Mouse (Mus musculus) MEL (cell line): Measurements from ENCODE around the gene Me1. TPM values are rescaled to one million over a fixed set of nuclear protein-coding genes. Genes with fewer than 3 reads are reported as not detected.
A peak's percentile ranks its signal among the peaks of the same experiment; 100 is the strongest.

Experiments used
- DNase-seq: peaks from one replicate; pipeline ENCODE4 v3.0.0; 2011; ENCODE audit warnings: low read depth, low spot score
- H3K27ac ChIP-seq: 2 replicates; pipeline ENCODE4 v1.5.1; 2012; ENCODE audit warnings: low read depth, mild to moderate bottlenecking, control low read depth, low read length, moderate library complexity; ENCODE audit not compliant: control insufficient read depth
- H3K27me3 ChIP-seq, 2 experiments: fragments of 150-350 bp in 1 of 2; sonication (generic) in 1 of 2; 2 replicates each; pipeline ENCODE4 v1.6.1; 2012; ENCODE audit warnings: low read length in 2 of 2, mild to moderate bottlenecking in 2 of 2, improper control_type of control experiment in 1 of 2, moderate library complexity in 1 of 2; ENCODE audit not compliant: insufficient read depth in 2 of 2, control insufficient read depth in 1 of 2
- H3K36me3 ChIP-seq, 2 experiments: 2 replicates each; pipeline ENCODE4 v1.6.1; 2012 to 2014; ENCODE audit warnings: low read length in 2 of 2, improper control_type of control experiment in 1 of 2, inconsistent platforms in 1 of 2, mild to moderate bottlenecking in 1 of 2; ENCODE audit not compliant: insufficient read depth in 2 of 2, control insufficient read depth in 1 of 2
- H3K4me1 ChIP-seq, 2 experiments: fragments of 150-350 bp in 1 of 2; sonication (generic) in 1 of 2; 2 replicates each; pipeline ENCODE4 v1.6.1; 2012; ENCODE audit warnings: low read length in 2 of 2, improper control_type of control experiment in 1 of 2, mild to moderate bottlenecking in 1 of 2; ENCODE audit not compliant: insufficient read depth in 2 of 2, control insufficient read depth in 1 of 2
- H3K4me3 ChIP-seq, 2 experiments: fragments of 150-350 bp in 1 of 2; sonication (generic) in 1 of 2; 2 replicates each; pipeline ENCODE4 v1.5.1; 2012; ENCODE audit warnings: low read depth in 2 of 2, low read length in 2 of 2, mild to moderate bottlenecking in 2 of 2, moderate library complexity in 2 of 2, control low read depth in 1 of 2, improper control_type of control experiment in 1 of 2; ENCODE audit not compliant: control insufficient read depth in 1 of 2, insufficient read depth in 1 of 2
- H3K79me2 ChIP-seq: 2 replicates; pipeline ENCODE4 v1.6.1; 2012; ENCODE audit warnings: mild to moderate bottlenecking, low read length, moderate library complexity; ENCODE audit not compliant: control insufficient read depth, poor library complexity, insufficient read depth
- H3K9ac ChIP-seq: 2 replicates; pipeline ENCODE4 v1.6.1; 2012; ENCODE audit warnings: low read depth, mild to moderate bottlenecking, control low read depth, low read length, moderate library complexity; ENCODE audit not compliant: control insufficient read depth, poor library complexity, severe bottlenecking
- H3K9me3 ChIP-seq: fragments of 150-350 bp; sonication (generic); replicated peaks from 2 replicates; pipeline ENCODE4 v1.6.1; 2012; ENCODE audit warnings: mild to moderate bottlenecking, low read length, improper control_type of control experiment, moderate library complexity; ENCODE audit not compliant: insufficient read depth
- CHD1 ChIP-seq: IDR thresholded peaks from 2 replicates; pipeline ENCODE4 v1.6.1; 2012; ENCODE audit warnings: low read depth, mild to moderate bottlenecking, inconsistent platforms, low read length, improper control_type of control experiment
- CTCF ChIP-seq, 3 experiments: IDR thresholded peaks in 2 of 3; conservative IDR thresholded peaks in 1 of 3; 2 replicates each; pipeline ENCODE4 v1.5.1; 2011 to 2012; ENCODE audit warnings: low read length in 3 of 3, low read depth in 2 of 3, mild to moderate bottlenecking in 2 of 3, improper control_type of control experiment in 1 of 3, inconsistent platforms in 1 of 3, mixed read lengths in 1 of 3, moderate library complexity in 1 of 3; ENCODE audit not compliant: control insufficient read depth in 1 of 3, insufficient read depth in 1 of 3, poor library complexity in 1 of 3, severe bottlenecking in 1 of 3
- GABPA ChIP-seq: IDR thresholded peaks from 2 replicates; pipeline ENCODE4 v1.6.1; 2012; ENCODE audit warnings: low read depth, mild to moderate bottlenecking, inconsistent platforms, low read length, improper control_type of control experiment, moderate library complexity
- GATA1 ChIP-seq: IDR thresholded peaks from 2 replicates; pipeline ENCODE4 v1.6.1; 2011; ENCODE audit warnings: low read depth, low read length, improper control_type of control experiment
- HCFC1 ChIP-seq: IDR thresholded peaks from 2 replicates; pipeline ENCODE4 v1.6.1; 2012; ENCODE audit warnings: low read depth, mild to moderate bottlenecking, inconsistent platforms, low read length, improper control_type of control experiment, moderate library complexity
- KAT2A ChIP-seq: conservative IDR thresholded peaks from 2 replicates; pipeline ENCODE4 v1.6.1; 2012; ENCODE audit warnings: low read depth, low read length, improper control_type of control experiment, inconsistent platforms
- MAX ChIP-seq: IDR thresholded peaks from 2 replicates; pipeline ENCODE4 v1.6.1; 2011; ENCODE audit warnings: low read length, improper control_type of control experiment
- MYB ChIP-seq: IDR thresholded peaks from 2 replicates; pipeline ENCODE4 v1.6.1; 2011; ENCODE audit warnings: mild to moderate bottlenecking, low read depth, low read length, improper control_type of control experiment
- NRF1 ChIP-seq: IDR thresholded peaks from 2 replicates; pipeline ENCODE4 v1.6.1; 2014; ENCODE audit warnings: low read depth, mild to moderate bottlenecking, inconsistent platforms, low read length, improper control_type of control experiment, moderate library complexity; ENCODE audit not compliant: poor library complexity, insufficient read depth, severe bottlenecking
- SIN3A ChIP-seq: IDR thresholded peaks from 2 replicates; pipeline ENCODE4 v1.6.1; 2012; ENCODE audit warnings: low read length, improper control_type of control experiment, inconsistent platforms
- SMC3 ChIP-seq: IDR thresholded peaks from 2 replicates; pipeline ENCODE4 v1.6.1; 2011; ENCODE audit warnings: low read depth, low read length, improper control_type of control experiment
- TAL1 ChIP-seq: IDR thresholded peaks from 2 replicates; pipeline ENCODE4 v1.6.1; 2012; ENCODE audit warnings: mild to moderate bottlenecking, inconsistent platforms, low read length, moderate library complexity, mixed read lengths
- USF1 ChIP-seq: IDR thresholded peaks from 2 replicates; pipeline ENCODE4 v1.6.1; 2014; ENCODE audit warnings: low read depth, mild to moderate bottlenecking, inconsistent platforms, low read length, improper control_type of control experiment, moderate library complexity
- ZMIZ1 ChIP-seq: IDR thresholded peaks from 2 replicates; pipeline ENCODE4 v1.6.1; 2012; ENCODE audit warnings: low read depth, mild to moderate bottlenecking, inconsistent platforms, low read length, improper control_type of control experiment, moderate library complexity
- ZNF384 ChIP-seq: IDR thresholded peaks from 2 replicates; pipeline ENCODE4 v1.6.1; 2012; ENCODE audit warnings: low read depth, mild to moderate bottlenecking, inconsistent platforms, low read length, improper control_type of control experiment
- polyA plus RNA-seq, 2 experiments: library from polyadenylated mRNA; stranded (reverse) in 1 of 2; unstranded in 1 of 2; fragments of >175 nt in 1 of 2; fragments of >200 nt in 1 of 2; gene quantifications; 2 replicates each; pipeline versions ENCODE4 v1.2.1 to v1.2.4; 2012; ENCODE audit warnings: low replicate concordance in 2 of 2, low read depth in 1 of 2; ENCODE audit not compliant: insufficient read length in 2 of 2, insufficient read depth in 1 of 2, missing spikeins in 1 of 2
- total RNA-seq: library from RNA; depleted of rRNA; stranded (reverse); fragments of 300-350 nt; gene quantifications from 2 replicates; pipeline ENCODE4 v1.2.3, GENCODE M21; 2012

The Me1 gene
- total and polyA plus RNA-seq, 3 experiments, result 7.1 to 123 (median 23.4) TPM

- no peak for DNase-seq
These were observed 25.0 kb upstream of the Me1 start for GRCm38 (mm10) chr9:86720794-86721193.

DNA sequence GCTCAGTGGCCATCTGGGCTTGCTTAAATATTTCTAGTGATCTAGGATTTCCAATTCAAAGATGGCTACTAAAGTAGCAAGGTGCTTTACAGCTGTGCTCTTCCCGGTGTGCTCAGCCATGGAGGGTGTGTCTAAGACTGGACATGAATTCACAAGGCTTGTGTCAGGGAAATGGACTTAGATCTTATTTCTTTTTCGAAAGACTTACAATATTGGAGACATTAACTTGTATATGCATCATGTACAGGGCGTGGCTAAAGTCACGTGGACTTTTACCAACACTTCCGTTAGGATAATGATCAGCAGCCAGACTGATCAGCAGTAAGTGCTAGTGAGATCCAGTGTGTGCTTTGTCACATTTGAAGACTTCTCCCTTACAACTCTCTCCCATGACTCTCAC, 24.5 kb upstream of the Me1 start:
- no peak overlapping the region for H3K27ac ChIP-seq
- H3K79me2 ChIP-seq, result no peaks in the 10 kb centered on the region
- no peak for TF ChIP-seq SIN3A
- TF ChIP-seq SMC3, result no peak
- TF ChIP-seq CHD1, result no peak
- TF ChIP-seq USF1, result peak; percentile 46; the same call in 1 of the 2 replicates
- TF ChIP-seq MAX, result no peak
- no peak for TF ChIP-seq KAT2A
- TF ChIP-seq, all 39 proteins: peak for 1

More at GRCm38 (mm10) chr9:86720794-86721193, 25.0 kb upstream of the Me1 start:
- Histone ChIP-seq H3K4me1 (no peaks in the 10 kb centered on the region), H3K36me3 (no peaks in the 10 kb centered on the region), H3K9me3 (no peaks in the 10 kb centered on the region), H3K4me3 (no peak overlapping the region)
- TF ChIP-seq ZNF384 (no peak), MYB (no peak), CTCF (IDR thresholded peaks at IDR 0.05 in 2 of 3, conservative IDR thresholded peaks at IDR 0.05 in 1 of 3; ENCODE audit: control insufficient read depth in 1 of 3, insufficient read depth in 1 of 3, low read depth in 2 of 3, low read length in 3 of 3, poor library complexity in 1 of 3, severe bottlenecking in 1 of 3) (no peak), GATA1 (no peak), HCFC1 (no peak), GABPA (no peak), TAL1 (no peak), KAT2A (no peak), ZMIZ1 (no peak)
- TF ChIP-seq, all 39 proteins: peak for 0
- Histone ChIP-seq H3K27ac (no peak overlapping the region), H3K79me2 (no peaks in the 10 kb centered on the region), H3K27me3 (no peaks in the 10 kb centered on the region; a peak in 1 of 4 replicates), H3K9ac (no peak overlapping the region)

GRCm38 (mm10) chr9:86717119-86717518, 21.4 kb upstream of the Me1 start:
- no peak for TF ChIP-seq ZMIZ1
- no peak for TF ChIP-seq NRF1
- no peak for TF ChIP-seq KAT2A
- TF ChIP-seq, all 39 proteins: peak for 0
- H3K4me3 ChIP-seq, result no peak overlapping the region
- H3K27me3 ChIP-seq, result no peaks in the 10 kb centered on the region; a peak in 1 of 4 replicates
- no peaks in the 10 kb centered on the region for H3K9me3 ChIP-seq
- no peak overlapping the region for H3K9ac ChIP-seq
- no peak for DNase-seq
- H3K27ac ChIP-seq, result no peak overlapping the region
- no peaks in the 10 kb centered on the region for H3K79me2 ChIP-seq
- no peaks in the 10 kb centered on the region for H3K4me1 ChIP-seq
- H3K36me3 ChIP-seq, result no peaks in the 10 kb centered on the region

More for the DNA sequence above, 24.5 kb upstream of the Me1 start:
- DNase-seq, result no peak
- Histone ChIP-seq H3K27me3 (no peaks in the 10 kb centered on the region; a peak in 2 of 4 replicates), H3K9ac (no peak overlapping the region), H3K36me3 (no peaks in the 10 kb centered on the region), H3K9me3 (no peaks in the 10 kb centered on the region), H3K4me1 (no peaks in the 10 kb centered on the region), H3K4me3 (no peak overlapping the region)
